Mouse (Mus musculus): ENCODE measurements at regions not wholly inside any gene's neighbourhood (a gene's known extent, or its start where the extent isn't known, plus 50 kb on each side); places are given as distances from the start of the nearest gene placed in this dataset.

GRCm38 (mm10) chr3:52872260-52872659 lies 144.8 kb downstream of the Cog6 start:
- no peak for TF ChIP-seq CTCF (IDR thresholded peaks at IDR 0.05; ENCODE audit: insufficient read depth, low read depth, low read length)
- no peak for TF ChIP-seq POLR2A (IDR thresholded peaks at IDR 0.05; ENCODE audit: insufficient read depth, low read depth, low read length)

All from olfactory bulb, adult 2 months (tissue).